Mouse (Mus musculus) MEL (cell line): ENCODE results near the gene Spag9.

ENCODE experiments used
- CHD2 ChIP-seq: IDR thresholded peaks from 2 replicates; pipeline ENCODE4 v1.6.1; 2011; ENCODE audit warnings: low read length, improper control_type of control experiment
- CTCF ChIP-seq, 3 experiments: IDR thresholded peaks in 2 of 3; conservative IDR thresholded peaks in 1 of 3; 2 replicates each; pipeline ENCODE4 v1.5.1; 2011 to 2012; ENCODE audit warnings: low read length in 3 of 3, low read depth in 2 of 3, mild to moderate bottlenecking in 2 of 3, improper control_type of control experiment in 1 of 3, inconsistent platforms in 1 of 3, mixed read lengths in 1 of 3, moderate library complexity in 1 of 3; ENCODE audit not compliant: control insufficient read depth in 1 of 3, insufficient read depth in 1 of 3, poor library complexity in 1 of 3, severe bottlenecking in 1 of 3
- E2F4 ChIP-seq: IDR thresholded peaks from 2 replicates; pipeline ENCODE4 v1.6.1; 2011; ENCODE audit warnings: low read depth, low read length, improper control_type of control experiment, borderline replicate concordance
- EP300 ChIP-seq, 2 experiments: IDR thresholded peaks; 2 replicates each; pipeline ENCODE4 v1.6.1; 2011; ENCODE audit warnings: improper control_type of control experiment in 2 of 2, low read length in 2 of 2, low read depth in 1 of 2, mild to moderate bottlenecking in 1 of 2
- HCFC1 ChIP-seq: IDR thresholded peaks from 2 replicates; pipeline ENCODE4 v1.6.1; 2012; ENCODE audit warnings: low read depth, mild to moderate bottlenecking, inconsistent platforms, low read length, improper control_type of control experiment, moderate library complexity
- POLR2A ChIP-seq, 2 experiments: IDR thresholded peaks; 2 replicates each; pipeline ENCODE4 v1.6.1; 2011 to 2012; ENCODE audit warnings: low read length in 2 of 2, mild to moderate bottlenecking in 2 of 2, control low read depth in 1 of 2, improper control_type of control experiment in 1 of 2, low read depth in 1 of 2, moderate library complexity in 1 of 2; ENCODE audit not compliant: control insufficient read depth in 1 of 2, insufficient read depth in 1 of 2, poor library complexity in 1 of 2
- TBP ChIP-seq: IDR thresholded peaks from 2 replicates; pipeline ENCODE4 v1.8.0; 2011; ENCODE audit warnings: low read depth, low read length, improper control_type of control experiment

- TF ChIP-seq POLR2A (IDR thresholded peaks at IDR 0.05; ENCODE audit: control insufficient read depth in 1 of 2, insufficient read depth in 1 of 2, low read depth in 1 of 2, low read length in 2 of 2, poor library complexity in 1 of 2) (no peak), CTCF (IDR thresholded peaks at IDR 0.05 in 2 of 3, conservative IDR thresholded peaks at IDR 0.05 in 1 of 3; ENCODE audit: control insufficient read depth in 1 of 3, insufficient read depth in 1 of 3, low read depth in 2 of 3, low read length in 3 of 3, poor library complexity in 1 of 3, severe bottlenecking in 1 of 3) (no peak), HCFC1 (no peak), EP300 (IDR thresholded peaks at IDR 0.05; ENCODE audit: low read depth in 1 of 2, low read length in 2 of 2) (no peak), E2F4 (no peak), CHD2 (no peak), TBP (no peak)
These were observed 37.1 kb downstream of the Spag9 start for GRCm38 (mm10) chr11:94032971-94033370.
